Mouse (Mus musculus): Measurements from ENCODE around the gene Gal. TPM values are rescaled to one million over a fixed set of nuclear protein-coding genes. Genes with fewer than 3 reads are reported as not detected.

Gal gene
- polyA plus RNA-seq, 2 experiments, result 0.04 TPM; not detected in 1

DNA sequence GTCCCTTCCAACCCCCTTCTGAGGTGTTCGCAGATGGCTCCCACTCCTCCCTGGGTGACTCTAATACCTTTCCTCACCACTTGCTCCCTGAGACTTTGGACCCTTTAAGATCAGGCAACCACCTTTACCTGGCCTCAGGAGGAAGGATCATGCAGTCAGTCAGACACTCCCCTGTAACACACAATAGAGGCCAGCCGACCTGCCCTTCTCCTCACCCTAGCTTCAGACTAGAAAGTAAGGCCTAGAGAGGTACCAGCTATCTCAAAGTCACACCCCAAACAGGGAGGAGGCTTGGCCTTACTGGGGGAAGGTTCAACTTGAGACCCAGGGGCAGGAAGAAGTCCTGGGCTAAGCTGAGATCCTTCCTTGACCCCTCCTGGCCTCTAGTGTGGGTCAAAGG is 9.9 kb upstream of the Gal start:
- ATAC-seq (ENCODE audit: insufficient read depth), result no peak
- H3K4me2 ChIP-seq (ENCODE audit: low read depth), result no peak overlapping the region
- H3K36me3 ChIP-seq (replicated peaks; ENCODE audit: control insufficient read depth, insufficient read depth, low read depth), result no peaks in the 10 kb centered on the region
- no peaks in the 10 kb centered on the region for H3K9me3 ChIP-seq (ENCODE audit: control insufficient read depth, low read length)
- no peak for DNase-seq (ENCODE audit: low read depth in 3 of 3, low spot score in 3 of 3)
- H3K27ac ChIP-seq, result no peak overlapping the region
- no peak overlapping the region for H3K4me3 ChIP-seq (ENCODE audit: insufficient read depth in 1 of 2, low read depth in 2 of 2, low read length in 2 of 2)
- no peak for TF ChIP-seq CTCF (IDR thresholded peaks at IDR 0.05; ENCODE audit: low read depth)
- no peak for TF ChIP-seq EP300 (IDR thresholded peaks at IDR 0.05; ENCODE audit: low read depth)
- no peaks in the 10 kb centered on the region for H3K4me1 ChIP-seq (replicated peaks; ENCODE audit: control insufficient read depth in 2 of 2, insufficient read depth in 2 of 2, low read length in 1 of 2)
- H3K9ac ChIP-seq (replicated peaks), result no peak overlapping the region
- no peaks in the 10 kb centered on the region for H3K27me3 ChIP-seq (ENCODE audit: control insufficient read depth, insufficient read depth, low read length)
- 69% methylated on average over 2 of the region's 2 CpGs for WGBS (ENCODE audit: insufficient replicate concordance)

DNA sequence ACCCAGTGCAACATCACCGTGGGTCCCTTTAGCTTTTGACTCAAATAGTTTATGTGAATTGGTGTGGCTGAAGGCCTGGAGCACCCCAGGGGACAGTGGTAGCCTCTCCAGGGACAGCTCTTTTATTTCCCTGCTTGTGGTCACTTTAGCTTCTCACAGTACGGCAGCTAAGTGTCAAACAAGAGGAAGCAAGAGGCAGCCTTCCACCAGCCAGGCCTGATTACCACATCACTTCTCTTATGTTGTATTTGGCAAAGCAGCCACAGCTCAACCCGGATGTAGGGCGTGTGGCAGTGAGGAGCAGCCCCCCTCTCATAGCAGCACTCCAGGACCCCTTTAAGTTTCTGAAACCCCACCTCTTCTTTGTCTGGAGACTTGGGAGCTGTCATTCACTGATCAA is 8.6 kb upstream of the Gal start:
- H3K4me2 ChIP-seq (ENCODE audit: low read depth), result no peak overlapping the region
- H3K9ac ChIP-seq (replicated peaks), result no peak overlapping the region
- H3K27ac ChIP-seq, result no peak overlapping the region
- no peaks in the 10 kb centered on the region for H3K4me1 ChIP-seq (replicated peaks; ENCODE audit: control insufficient read depth in 2 of 2, insufficient read depth in 2 of 2, low read length in 1 of 2)
- H3K9me3 ChIP-seq (ENCODE audit: control insufficient read depth, low read length), result no peaks in the 10 kb centered on the region
- H3K36me3 ChIP-seq (replicated peaks; ENCODE audit: control insufficient read depth, insufficient read depth, low read depth), result no peaks in the 10 kb centered on the region
- no peak overlapping the region for H3K4me3 ChIP-seq (ENCODE audit: insufficient read depth in 1 of 2, low read depth in 2 of 2, low read length in 2 of 2)
- TF ChIP-seq EP300 (IDR thresholded peaks at IDR 0.05; ENCODE audit: low read depth) (no peak), CTCF (IDR thresholded peaks at IDR 0.05; ENCODE audit: low read depth) (no peak)
- no peak for DNase-seq (ENCODE audit: low read depth in 3 of 3, low spot score in 3 of 3)
- WGBS (ENCODE audit: insufficient replicate concordance), result 28% methylated on average over 4 of the region's 4 CpGs
- H3K27me3 ChIP-seq (ENCODE audit: control insufficient read depth, insufficient read depth, low read length), result no peaks in the 10 kb centered on the region
- no peak for ATAC-seq (ENCODE audit: insufficient read depth)

DNA sequence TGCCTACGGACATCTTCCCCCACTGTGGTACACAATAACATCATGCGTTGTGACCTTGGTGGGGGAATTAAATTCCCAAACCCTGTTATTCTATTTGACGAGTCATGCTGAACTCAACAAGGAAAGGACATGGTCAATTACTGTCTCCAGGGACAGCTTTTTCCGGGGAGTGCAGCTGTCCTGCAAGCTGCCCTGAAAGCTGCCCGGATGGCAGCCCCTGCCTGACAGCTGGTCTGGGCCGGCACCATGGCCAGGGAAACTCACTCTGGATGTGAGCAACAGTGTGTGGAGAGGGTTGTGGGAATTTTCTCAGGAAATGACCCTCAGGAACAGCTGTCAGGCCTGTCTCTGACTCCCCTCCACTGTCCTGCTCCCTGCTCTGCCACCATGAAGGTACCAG is 8.1 kb upstream of the Gal start:
- no peaks in the 10 kb centered on the region for H3K36me3 ChIP-seq (replicated peaks; ENCODE audit: control insufficient read depth, insufficient read depth, low read depth)
- ATAC-seq (ENCODE audit: insufficient read depth), result no peak
- TF ChIP-seq EP300 (IDR thresholded peaks at IDR 0.05; ENCODE audit: low read depth) (no peak), CTCF (IDR thresholded peaks at IDR 0.05; ENCODE audit: low read depth) (no peak)
- H3K27ac ChIP-seq, result no peak overlapping the region
- no peak overlapping the region for H3K4me2 ChIP-seq (ENCODE audit: low read depth)
- no peaks in the 10 kb centered on the region for H3K4me1 ChIP-seq (replicated peaks; ENCODE audit: control insufficient read depth in 2 of 2, insufficient read depth in 2 of 2, low read length in 1 of 2)
- no peak overlapping the region for H3K4me3 ChIP-seq (ENCODE audit: insufficient read depth in 1 of 2, low read depth in 2 of 2, low read length in 2 of 2)
- DNase-seq (ENCODE audit: low read depth in 3 of 3, low spot score in 3 of 3), result no peak
- no peaks in the 10 kb centered on the region for H3K27me3 ChIP-seq (ENCODE audit: control insufficient read depth, insufficient read depth, low read length)
- no peak overlapping the region for H3K9ac ChIP-seq (replicated peaks)
- no peaks in the 10 kb centered on the region for H3K9me3 ChIP-seq (ENCODE audit: control insufficient read depth, low read length)
- WGBS (ENCODE audit: insufficient replicate concordance), result 70% methylated on average over 6 of the region's 6 CpGs

- ATAC-seq (ENCODE audit: insufficient read depth), result no peak
- Histone ChIP-seq H3K9ac (replicated peaks) (no peak overlapping the region), H3K4me3 (ENCODE audit: insufficient read depth in 1 of 2, low read depth in 2 of 2, low read length in 2 of 2) (no peak overlapping the region), H3K27ac (no peak overlapping the region), H3K4me2 (ENCODE audit: low read depth) (no peak overlapping the region), H3K9me3 (ENCODE audit: control insufficient read depth, low read length) (no peaks in the 10 kb centered on the region), H3K36me3 (replicated peaks; ENCODE audit: control insufficient read depth, insufficient read depth, low read depth) (no peaks in the 10 kb centered on the region), H3K27me3 (ENCODE audit: control insufficient read depth, insufficient read depth, low read length) (peaks cover 8% of the 10 kb centered on the region), H3K4me1 (replicated peaks; ENCODE audit: control insufficient read depth in 2 of 2, insufficient read depth in 2 of 2, low read length in 1 of 2) (no peaks in the 10 kb centered on the region)
- no peak for DNase-seq (ENCODE audit: low read depth in 3 of 3, low spot score in 3 of 3)
- TF ChIP-seq CTCF (IDR thresholded peaks at IDR 0.05; ENCODE audit: low read depth) (no peak), EP300 (IDR thresholded peaks at IDR 0.05; ENCODE audit: low read depth) (no peak)
- 55% methylated on average over 5 of the region's 5 CpGs for WGBS (ENCODE audit: insufficient replicate concordance)
Observed at GRCm38 (mm10) chr19:3419251-3419650, 4.9 kb upstream of the Gal start.

- Histone ChIP-seq H3K36me3 (replicated peaks; ENCODE audit: control insufficient read depth, insufficient read depth, low read depth) (no peaks in the 10 kb centered on the region), H3K4me2 (ENCODE audit: low read depth) (no peak overlapping the region), H3K27ac (no peak overlapping the region), H3K4me1 (replicated peaks; ENCODE audit: control insufficient read depth in 2 of 2, insufficient read depth in 2 of 2, low read length in 1 of 2) (no peaks in the 10 kb centered on the region), H3K9me3 (ENCODE audit: control insufficient read depth, low read length) (no peaks in the 10 kb centered on the region), H3K4me3 (ENCODE audit: insufficient read depth in 1 of 2, low read depth in 2 of 2, low read length in 2 of 2) (no peak overlapping the region), H3K9ac (replicated peaks) (no peak overlapping the region), H3K27me3 (ENCODE audit: control insufficient read depth, insufficient read depth, low read length) (no peaks in the 10 kb centered on the region)
- no peak for ATAC-seq (ENCODE audit: insufficient read depth)
- DNase-seq (ENCODE audit: low read depth in 3 of 3, low spot score in 3 of 3), result no peak
- no peak for TF ChIP-seq CTCF (IDR thresholded peaks at IDR 0.05; ENCODE audit: low read depth)
- TF ChIP-seq EP300 (IDR thresholded peaks at IDR 0.05; ENCODE audit: low read depth), result no peak
- 38% methylated on average over 1 of the region's 1 CpGs for WGBS (ENCODE audit: insufficient replicate concordance)
Observed at GRCm38 (mm10) chr19:3405531-3406281, 8.6 kb downstream of the Gal start.

Data from liver, embryonic 14.5 days (tissue).